Mouse (Mus musculus): ENCODE results near the gene Rin2.
"Not testable (repeated sequence)": the region's sequence is repeated elsewhere in the genome, so short reads cannot be mapped to it uniquely, and the experiment has no call there.

The Rin2 gene

GRCm38 (mm10) chr2:145905156-145905555, 230.1 kb downstream of the Rin2 start:
- no peak for DNase-seq

DNA sequence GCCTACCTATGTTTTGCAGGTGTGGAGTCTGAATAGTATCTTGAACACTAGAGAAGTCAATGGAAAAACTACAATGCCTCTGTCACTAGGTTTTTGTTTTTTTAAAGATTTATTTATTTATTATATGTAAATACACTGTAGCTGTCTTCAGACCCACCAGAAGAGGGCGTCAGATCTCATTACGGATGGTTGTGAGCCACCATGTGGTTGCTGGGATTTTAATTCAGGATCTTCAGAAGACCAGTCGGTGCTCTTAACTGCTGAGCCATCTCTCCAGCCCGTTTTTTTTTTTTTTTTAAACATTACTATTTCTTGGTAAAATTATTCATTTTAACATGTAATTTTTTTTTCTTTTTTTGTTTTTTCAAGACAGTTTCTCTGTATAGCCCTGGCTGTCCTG, 230.9 kb downstream of the Rin2 start:
- DNase-seq: not testable (repeated sequence)

- no peak for DNase-seq
These were observed 246.1 kb downstream of the Rin2 start for GRCm38 (mm10) chr2:145920941-145921650.

DNA sequence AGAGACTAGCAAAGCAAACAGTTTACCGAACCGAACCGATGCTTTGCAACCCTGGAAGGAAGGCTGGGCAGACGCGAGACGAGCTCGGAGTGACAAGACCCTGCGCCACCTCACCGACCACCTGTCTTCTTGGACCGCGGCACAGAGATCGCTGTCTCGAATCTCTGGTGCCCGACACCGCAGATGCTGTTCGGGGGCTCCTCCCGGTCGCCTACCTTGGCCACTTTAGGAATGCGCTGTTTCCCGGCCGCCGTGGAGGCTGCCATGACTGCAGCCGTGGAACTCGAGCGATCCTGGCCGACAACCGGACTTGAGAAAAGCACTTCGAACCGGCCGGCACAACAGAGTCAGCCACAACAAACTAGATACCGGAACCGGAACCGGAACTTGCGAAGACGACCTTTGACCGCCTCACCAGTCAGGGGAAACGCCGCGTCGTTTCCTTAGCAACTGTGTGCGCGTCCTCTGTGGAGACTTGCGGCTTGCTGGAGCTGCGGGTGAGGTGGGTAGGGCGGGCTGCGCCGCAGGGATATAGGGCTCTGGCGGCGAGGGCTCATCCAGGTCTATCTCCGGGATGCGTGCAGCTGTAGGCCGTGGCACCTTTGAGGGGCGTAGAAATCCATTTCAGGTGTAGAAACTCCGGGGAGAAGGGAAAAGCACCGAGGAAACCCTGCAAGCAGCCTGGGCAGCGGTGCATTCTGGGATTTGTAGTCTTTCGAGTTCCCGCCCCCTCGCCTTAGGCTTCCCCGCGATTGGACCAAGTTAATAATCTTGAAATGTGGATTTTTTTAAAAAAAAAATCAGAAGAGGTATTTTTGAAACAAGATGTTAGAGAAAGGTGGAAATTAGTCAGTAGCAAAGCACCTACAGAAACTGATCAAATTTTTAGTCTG, 259.6 kb downstream of the Rin2 start, which contains the start of the genes Cfap61 and Crnkl1:
Gene Cfap61, plus strand, starts transcription at position 446 of the 893 bp plus-strand sequence.
Gene Crnkl1, minus strand, starts transcription at position 676 of the 893 bp plus-strand sequence.
- DNase-seq: peak; percentile 94 to 96

DNA sequence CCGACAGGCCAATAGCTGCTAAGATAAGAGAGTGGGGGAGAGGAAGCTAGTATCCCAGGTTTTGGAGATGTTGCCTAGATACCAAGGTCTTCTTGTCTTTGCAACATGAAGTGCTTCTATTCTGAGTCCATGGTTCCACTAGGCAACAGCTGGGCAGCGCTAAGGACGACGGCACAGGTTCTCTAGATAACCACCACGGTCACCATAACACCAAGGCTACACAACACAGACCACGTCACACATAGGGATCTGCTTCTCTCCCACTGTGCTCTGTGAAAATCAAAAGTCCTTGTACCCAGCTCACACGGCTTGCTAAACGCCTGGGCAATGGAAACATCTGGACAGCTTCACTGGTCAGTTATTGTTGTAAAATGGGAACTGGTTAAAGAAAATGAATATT, 262.0 kb downstream of the Rin2 start:
- no peak for DNase-seq
